Mouse (Mus musculus) c-Kit-positive CD71-positive TER-119-negative erythroid progenitor cells, embryonic 14.5 days (primary cell): ENCODE results near the gene Phldb1.

ENCODE experiments used
- DNase-seq: peaks from one replicate; pipeline ENCODE4 v3.0.0-alpha.2; 2013; ENCODE audit warnings: low read depth

Gene Phldb1

DNA sequence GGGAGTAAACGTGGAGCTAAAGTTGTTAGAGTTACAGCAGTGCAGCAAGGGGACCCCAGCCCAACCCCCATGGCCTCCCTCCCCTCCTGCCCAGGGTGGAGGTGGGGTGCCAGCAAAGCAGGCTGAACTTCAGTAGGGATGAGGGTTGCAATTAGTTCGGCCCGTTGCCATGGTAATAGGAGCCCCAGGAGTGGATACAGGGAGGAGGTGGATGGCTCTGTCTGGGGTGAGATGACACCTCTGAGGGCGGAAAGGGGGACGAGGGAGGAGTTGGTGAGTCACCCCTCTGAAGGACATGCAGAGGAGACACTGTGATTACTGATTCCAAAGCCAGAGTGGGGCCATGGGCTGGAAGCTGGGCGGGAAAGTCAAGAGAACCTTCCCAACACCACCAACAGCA, 26.1 kb downstream of the Phldb1 start:
- DNase-seq, result no peak

DNA sequence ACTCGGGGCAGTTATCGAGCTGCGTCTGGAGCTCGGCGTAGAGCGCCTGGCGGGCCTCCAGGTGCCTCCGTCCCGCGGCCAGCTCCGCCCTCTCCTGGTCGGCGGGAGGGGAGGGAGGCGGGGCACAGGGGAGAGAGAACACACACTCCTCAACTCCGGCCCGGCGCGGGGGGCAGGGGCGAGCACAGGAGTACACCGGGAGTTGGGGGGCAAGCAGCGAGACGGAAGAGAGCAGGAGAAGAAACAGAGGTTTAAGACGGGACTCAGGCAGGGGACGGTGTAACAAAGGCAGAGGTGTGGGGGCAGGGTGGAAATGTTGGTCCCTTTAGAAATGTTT, 26.6 kb downstream of the Phldb1 start:
- DNase-seq, result no peak

DNA sequence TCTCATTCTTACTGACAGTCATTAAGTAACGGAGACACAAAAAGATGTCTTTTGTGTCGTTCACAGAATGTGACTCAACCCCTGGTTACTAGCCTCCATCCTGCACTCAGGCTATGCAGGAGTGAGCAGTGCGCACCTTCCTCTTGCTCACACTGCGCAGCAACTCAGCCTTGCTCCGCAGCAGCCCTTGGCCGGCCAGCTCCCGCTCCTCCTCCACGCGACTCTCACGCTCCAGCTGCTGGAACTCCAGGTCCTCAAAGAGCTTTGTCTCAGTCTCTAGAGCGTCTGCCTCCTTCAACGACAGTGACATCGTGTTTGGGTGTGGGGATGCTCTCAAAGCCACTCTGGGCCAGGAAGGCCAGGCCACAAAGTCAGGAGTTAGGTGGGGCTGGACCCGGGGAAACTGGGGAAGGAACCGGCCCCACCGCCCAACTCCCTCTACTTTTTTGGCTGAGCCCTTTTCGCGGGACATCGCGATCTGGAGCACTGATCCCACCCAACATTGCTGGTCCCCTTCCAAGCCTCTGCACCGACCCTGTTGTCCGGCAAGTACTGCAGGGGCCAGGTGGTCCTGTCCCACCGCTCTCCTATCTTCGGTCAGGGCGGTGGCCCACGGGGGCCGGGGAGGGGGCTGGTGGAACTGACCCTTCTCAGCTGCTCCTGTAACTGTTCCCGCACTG, 27.1 kb downstream of the Phldb1 start:
- no peak for DNase-seq

DNA sequence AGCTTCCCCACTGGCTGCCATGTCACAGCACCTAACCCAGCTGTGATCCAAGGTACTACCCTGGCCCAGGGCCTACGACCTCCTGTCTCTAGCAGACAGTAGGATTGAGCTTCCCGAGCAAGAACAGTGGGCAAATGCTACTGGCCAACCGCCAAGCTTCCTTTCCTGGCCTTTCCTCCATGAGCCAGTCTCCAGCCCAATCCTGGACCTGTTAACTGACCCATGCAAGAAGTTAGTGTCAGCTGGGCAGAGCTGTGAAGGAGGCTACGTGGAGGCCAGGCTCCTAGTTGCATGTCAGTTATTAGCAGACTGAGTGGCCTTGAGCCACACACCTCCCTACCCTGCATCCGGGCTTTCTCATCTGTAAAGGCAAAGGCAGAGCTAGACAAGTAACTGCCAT, 35.3 kb downstream of the Phldb1 start:
- no peak for DNase-seq

DNA sequence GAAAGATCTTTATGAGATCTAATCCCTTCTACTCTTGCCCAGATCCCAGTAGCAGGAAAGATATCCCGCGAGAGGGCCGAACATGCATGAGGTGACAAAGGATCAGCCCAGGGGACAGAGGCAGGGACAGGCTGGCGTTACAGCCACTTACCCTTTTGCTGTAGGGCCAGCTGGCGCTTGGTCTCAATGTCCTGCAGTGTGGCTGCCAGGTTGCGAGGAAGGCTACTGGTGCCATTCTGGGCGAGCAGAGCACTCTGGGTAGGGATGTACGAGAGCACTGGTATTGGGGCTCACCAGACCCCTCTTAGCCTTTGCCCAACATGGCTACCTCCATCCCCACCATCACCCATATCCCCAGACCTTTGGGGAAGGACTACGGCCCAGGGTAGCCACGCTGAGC, 35.8 kb downstream of the Phldb1 start:
- DNase-seq, result no peak

DNA sequence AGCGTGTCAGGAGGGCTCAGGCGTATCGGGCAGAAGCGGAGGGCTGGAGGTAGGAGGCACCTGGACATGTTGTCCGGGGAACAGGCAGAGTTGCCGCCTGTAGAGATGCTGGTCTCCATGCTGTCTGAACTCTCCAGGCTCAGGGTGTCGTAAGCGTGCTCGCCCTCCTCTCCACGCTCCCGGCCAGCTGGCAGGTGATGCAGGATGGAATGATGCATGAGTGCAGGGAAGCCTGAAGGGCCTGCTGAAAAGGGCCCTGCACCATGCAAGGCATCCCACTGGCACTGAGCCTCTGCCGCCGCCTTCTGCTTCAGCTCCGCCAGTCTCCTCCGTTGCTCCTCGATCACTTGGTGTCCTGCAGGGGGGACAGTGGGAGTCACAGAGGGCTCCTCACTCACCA, 37.1 kb downstream of the Phldb1 start:
- DNase-seq, result no peak

DNA sequence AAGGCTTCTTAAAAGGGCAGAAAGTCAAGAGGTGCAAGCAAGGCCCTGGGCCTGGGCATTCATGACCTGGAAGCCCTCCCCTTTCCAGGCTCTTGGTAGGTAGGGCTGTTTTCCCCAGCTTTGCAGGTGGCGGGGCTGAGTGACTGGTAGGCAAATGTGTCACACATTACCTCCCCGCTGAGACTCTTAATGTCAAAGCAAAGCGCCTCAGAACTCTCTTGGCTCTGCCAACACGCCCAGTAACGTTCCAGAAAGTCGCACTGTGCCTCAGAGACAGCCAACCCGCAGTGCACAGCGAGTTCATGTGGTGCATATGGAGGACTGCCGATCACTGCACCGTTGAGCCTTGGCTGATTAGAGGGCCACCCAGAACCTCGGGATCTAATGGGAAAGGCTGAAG, 41.9 kb downstream of the Phldb1 start:
- DNase-seq, result no peak

DNA sequence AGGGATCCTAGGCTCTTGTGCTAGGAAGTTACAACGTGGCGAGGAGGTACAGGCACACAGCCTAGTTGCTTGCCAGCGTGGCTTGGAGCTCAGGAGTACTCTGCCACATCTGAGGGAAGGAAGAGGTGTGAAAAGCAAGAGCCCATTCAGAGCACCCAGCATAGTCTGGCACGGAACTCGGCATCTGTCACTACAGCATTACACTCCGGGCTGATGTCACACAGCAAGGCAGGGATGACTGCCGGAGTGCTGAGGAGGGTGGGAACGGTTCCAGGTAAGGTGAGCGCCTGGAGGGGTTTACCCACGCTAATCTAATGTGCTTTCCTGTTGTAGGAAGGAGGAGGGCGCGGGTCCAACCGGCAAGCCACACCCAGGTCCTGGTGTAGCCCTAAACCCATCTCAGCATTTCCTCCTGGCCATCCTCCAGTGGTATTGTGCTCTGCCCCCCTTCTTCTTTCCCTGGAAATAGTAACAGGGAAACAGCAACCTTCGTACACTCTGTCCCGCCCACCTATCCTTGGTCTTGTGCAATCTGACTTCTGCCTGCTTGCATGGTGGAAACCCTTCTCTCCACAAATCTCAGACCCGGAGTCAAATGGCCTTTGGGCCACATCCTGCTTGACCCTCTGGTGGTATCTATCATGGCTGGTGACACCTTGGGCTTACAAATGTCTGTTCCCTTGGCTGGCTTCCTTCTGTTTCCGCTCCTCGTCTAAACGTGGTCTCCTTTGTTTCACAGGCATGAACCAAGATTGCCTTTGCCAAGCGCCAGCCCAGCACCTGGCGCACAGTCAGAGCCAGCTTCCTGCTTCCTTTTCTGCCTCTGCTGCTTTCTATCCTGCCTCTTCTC, 43.1 kb downstream of the Phldb1 start:
- DNase-seq, result no peak

DNA sequence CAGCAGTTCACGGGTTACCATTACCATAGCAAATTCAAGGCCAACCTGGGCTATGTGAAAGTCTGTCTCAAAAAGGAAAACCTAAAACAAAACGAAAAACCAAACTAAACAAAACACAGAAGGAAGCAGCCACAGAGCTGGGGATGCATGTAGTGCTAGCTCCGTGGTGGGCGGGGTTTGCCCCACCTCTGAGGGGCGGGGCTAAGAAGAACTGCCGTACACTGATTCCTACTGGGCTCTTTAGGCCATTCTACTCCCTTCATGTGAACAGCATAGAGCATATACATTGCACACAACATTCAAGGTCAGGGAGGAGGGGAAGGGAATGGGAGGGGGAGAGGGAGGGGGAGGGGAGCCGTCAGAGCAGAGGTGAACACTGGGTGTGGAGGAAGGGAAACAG, 44.4 kb downstream of the Phldb1 start:
- peak; percentile 27 for DNase-seq

DNA sequence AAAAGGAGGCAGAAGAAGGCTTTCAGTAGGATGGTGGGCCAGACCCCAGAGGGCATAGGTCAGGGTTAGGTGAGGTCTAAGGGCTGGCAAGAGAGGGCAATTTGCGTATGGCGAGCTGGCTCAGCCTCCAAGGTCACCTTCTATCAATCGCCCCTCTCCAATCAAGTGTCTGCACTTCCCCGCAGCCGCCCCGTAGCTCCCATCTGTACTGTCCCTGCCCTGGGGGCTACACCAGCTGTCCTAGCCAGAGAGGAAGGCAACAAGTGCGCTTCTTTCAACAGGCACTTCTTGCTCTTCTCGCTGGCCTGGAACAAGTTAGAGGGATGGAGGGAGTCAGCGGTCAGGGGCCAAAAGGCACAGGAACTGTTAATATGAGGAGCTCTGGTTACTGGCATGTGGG, 47.0 kb downstream of the Phldb1 start:
- DNase-seq, result no peak

DNA sequence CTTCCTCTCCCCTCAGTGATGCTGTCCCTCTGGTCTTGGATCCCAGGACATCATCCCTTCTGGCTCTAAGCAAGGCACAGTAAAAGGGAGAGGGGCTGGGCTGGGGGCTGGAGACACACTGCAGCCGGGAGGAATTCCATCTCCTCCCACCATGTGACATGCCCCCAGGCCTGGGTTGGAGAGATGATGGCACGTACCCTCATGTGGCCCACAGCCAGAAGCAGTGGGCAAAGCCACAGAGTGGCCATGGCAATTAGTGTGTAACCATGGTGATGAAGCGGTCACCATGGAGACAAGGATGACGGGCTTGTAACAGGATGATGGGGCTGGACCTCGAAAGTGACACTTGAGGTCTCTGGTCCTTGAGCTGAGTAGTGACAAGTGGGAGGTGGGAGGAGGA, 48.4 kb downstream of the Phldb1 start:
- no peak for DNase-seq

DNA sequence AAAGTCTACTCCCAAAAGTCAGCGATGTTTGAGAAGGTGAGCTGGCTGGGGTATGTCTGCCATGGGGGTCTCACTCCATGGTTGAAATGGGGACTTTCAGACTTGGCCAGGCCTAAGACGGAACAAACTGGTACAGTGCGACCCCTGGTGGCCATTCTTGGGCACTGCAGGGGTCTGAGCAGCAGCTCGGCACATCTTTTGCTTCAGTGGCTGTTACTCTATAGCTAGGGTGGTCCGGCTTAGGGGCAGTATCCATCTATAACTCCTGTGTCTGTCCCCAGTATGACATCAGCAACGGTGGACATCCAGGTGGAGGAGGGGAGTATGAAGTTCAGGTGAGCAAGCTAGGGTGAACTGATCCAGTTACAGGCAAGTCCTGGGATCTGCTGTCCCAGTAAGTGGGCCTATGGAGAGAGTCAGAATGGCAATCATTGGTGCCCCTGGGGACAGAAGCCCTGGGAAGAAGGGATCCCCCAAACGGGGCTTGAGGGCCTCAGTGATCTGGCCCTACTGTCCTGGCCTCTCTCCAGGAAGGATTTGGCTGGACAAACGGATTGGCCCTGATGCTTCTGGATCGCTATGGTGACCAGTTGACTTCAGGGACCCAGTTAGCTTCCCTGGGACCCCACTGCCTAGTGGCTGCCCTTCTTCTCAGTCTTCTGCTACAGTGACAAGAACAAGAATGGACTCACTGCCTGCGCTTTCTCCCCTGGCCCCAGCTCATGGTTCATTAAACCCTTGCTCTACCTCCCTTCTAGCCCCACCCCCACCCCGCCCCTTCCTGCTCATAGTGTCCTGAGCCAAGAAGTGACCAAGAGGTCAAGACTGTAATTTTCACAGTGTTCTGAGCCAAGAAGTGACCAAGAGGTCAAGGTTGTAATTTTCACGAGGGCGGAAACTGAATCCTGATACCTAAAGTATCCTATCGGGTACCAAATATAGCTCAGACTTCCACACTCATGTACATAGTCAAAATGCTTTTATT, 49.4 kb downstream of the Phldb1 start:
- DNase-seq, result peak; percentile 41

DNA sequence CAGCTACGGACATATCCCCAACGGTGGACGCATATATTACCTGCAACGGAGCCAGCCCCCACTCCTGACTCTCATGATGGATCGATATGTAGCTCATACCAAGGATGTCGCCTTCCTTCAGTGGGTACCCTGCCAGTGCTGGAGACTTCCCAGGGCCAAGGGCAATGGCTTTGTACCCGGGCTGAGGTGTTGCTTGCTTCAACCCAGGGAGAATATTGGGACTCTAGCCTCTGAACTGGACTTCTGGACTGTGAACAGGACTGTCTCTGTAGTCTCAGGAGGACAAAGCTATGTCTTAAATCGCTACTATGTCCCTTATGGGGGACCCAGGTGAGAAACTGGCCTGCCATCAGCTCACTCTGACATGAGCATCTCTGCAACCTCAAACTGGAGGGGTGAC, 52.0 kb downstream of the Phldb1 start:
- DNase-seq, result no peak

DNA sequence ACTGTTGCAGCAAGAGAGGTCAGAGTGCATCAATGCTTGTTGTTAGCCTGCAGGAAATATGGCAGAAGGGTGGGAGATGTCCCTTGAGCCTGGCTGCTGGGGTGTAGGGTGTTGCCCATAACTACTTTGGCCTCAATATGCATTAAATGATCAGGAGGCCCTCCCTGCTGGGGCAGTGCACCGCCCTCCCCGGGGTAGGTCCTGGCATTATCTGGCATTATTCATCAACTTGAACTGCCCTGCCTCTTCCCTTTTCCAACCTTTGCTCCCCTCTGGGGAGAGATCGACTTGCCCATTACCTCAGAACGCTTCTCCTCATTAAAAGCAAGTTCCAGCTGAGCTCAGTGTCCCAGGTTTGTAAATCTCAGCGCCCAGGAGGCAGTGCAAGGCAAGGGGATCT, 55.4 kb downstream of the Phldb1 start:
- DNase-seq, result no peak

DNA sequence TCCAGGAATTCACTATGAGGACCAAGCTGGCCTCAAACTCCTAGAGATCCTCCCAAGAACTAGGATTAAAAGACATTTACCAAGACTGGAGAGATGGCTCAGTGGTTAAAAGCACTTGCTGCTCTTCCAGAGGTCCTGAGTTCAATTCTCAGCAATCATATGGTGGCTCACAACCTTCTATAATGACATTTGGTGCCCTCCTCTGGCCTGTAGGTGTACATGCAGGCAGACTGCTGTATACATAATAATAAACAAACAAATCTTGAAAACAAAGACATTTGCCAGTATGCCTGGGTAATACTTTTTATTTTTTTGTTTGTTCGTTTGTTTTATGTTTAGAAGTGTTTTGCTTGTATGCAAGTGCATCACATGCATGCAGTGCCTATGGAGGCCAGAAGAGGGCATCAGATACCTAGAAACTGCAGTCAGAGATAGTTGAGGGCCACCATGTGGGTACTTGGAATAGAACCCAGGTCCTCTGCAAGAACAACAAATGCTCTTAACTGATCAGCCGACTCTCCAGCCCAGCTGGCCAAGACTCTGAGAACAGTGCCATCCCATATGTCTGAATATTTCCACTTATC, 56.6 kb downstream of the Phldb1 start:
- DNase-seq, result no peak

DNA sequence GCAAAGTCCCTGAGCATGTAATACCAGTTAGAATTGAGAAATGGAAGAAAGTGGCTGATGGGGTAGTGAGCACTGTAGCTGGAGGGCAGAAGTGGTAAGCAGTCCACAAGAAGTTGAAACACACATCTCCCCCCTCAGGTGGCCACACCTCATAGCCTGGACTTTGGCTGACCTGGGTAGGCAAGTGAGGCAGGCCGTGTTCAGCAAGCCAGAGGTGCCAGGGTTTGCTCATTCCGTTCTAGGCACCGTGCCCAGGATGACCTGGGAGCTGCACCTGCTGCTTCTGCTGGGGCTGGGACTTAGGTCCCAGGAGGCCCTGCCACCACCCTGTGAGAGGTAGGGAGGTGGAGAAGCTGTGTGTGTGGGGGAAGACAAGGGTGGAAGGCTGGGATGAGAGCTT, 62.0 kb downstream of the Phldb1 start, which contains the start of gene Treh:
Gene Treh (plus strand): TSS at position 229 of the 400 bp plus-strand sequence.
- no peak for DNase-seq

DNA sequence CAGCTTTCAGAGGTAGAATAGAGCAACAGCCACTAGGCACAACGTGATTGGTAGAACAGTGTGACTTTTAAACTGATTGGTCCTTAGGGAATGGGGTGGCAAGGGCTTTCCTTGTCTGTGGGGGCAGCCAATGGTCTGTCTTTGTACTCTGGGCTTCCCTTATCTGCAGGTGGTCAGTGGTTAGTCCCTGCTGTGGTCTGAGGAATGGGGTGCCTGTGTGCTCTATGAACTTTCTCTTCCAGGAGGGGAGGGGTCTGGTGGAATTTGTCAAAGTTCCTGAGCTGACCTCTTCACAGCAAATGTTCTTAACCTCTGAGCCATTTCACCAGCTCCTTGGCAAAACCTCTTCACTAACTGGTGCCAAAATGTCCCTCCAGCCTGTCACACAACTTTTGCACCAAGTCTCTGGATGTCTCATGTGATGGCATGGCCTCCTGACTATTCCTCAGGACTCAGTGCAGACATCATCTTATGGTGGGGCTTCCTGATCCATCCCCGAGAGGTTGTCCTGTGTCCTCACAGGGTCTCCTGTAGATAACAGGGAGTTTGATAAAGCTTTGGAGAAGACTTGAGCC, 62.6 kb downstream of the Phldb1 start:
- DNase-seq, result no peak

DNA sequence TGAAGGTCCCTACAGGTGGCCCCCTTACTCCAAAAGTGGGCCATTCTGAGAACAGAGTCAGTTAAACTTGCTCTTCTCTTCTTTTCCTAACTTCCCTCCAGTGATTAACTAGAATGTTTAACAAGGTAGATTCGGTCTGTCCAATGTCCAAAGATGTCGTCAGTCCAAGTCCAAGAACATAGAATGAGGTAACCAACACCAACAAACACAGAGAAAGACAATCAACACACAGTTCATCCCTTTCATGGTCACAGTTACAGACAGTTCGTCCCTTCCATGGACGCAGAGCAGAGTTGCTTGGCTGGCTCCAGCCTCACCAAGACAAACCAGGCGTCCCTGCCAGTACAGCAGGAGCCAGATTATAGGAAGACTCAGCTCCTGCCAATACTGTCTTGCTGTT, 63.6 kb downstream of the Phldb1 start:
- DNase-seq, result no peak

DNA sequence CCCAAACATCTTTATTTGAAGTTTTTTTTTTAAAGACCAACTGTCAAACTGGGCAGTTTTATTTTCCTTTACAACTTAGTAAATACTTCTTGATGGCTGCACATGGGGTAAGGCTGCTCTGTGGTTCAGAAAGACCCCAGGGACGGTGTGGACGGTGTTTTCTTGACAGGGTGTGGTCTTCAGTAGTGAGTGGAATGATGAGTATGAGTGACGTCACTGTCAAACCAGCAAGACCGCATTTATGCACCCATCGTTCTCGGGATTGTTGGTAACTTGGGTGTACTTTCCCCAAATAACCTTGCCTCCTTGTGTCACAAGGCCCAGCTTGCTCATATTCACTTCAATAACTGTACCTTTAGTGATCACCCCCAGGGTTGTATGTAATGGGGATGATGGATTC, 71.3 kb downstream of the Phldb1 start:
- DNase-seq, result no peak

DNA sequence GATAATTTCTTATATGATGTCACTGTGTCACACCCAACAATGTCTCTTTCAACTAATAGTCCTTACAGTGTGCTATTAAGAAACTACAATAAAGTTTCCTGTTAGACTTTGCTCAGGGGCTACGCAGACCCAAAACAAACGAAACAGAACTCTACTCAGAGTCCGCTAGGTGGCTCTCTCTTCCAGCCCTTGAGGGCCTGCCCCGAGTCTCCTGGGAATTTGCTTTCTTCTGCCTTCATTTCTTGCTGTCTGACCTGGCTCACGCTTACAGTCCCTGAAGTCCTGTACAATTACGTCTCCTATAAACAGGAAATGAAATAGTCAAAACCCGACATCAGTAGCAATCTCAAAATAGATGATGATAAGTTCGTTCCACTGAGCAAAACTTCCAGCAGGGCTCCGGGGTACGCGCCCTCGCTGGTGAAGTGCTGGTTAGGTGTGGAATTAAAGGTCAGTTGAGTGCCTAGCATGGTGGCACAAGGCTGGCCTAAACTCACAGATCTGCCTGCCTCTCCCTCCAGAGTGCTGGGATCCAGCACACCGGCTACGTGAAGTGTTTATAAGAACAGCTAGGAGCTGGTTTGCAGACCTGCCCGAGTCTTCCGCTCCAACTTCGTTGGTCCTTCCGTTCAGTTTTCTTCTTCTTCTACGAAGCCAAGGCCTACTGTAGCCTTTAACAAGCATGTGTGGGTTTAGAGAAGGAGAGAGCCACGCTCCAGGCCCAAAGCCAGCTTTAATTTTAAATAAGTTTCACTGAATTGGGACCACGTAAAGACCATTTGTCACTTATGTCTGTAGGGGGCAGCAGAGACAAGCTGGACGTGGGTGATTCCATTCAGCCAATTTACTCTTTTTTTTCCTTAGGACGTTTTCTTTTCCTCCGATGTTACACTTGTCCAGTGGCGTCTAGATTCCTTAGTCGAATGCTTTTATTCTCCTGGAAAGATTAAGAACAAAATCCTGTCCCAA, 79.6 kb downstream of the Phldb1 start:
- peak; percentile 71 for DNase-seq

DNA sequence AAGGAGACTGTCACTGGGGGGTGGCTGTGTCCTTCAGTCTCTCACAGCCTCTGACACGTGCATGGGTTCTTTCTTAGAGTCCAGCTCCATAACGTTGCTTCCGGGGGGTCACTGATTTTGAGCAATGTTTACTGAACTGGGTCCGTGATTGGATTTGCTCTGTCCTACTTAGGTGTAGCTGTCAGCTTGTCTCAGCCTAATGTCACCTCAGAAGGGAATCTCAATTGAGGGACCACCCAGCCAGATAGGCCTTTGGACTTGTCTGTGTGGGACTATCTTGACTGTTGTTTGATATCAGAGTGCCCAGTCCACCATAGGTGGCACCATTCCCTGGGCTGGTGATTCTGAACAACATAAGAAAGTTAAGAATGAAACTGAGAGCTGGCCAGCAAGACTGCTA, 81.1 kb downstream of the Phldb1 start:
- no peak for DNase-seq
